32 mouse cellular contexts compared by ENCODE assay signal in the genomic region with DNA sequence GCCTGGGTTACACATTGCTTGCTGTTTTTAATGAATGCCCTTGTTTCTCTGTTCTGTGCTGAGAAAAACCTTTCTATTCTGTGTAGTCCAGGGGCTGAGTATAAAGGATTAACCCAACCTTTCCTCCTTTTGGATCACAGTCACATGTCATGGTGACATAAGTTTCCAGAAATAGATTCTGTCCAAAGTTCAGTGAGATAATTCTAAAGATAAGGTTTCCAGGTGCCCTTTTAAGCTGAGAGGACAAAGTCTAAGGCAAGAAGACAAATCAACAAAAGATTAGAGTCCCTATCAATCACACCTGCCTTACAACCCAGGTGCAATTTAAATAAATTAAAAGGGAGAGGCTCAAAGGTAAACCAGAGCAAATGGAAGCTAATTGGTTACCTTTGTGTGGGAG. TPM values are rescaled to one million over a fixed set of nuclear protein-coding genes. Genes with fewer than 3 reads are reported as not detected.
A peak's percentile ranks its signal among the peaks of the same experiment; 100 is the strongest.
DNase-seq lines count a peak whose midpoint lies in the region; ATAC-seq and TF ChIP-seq lines count a peak whose summit lies in the region.
"Had no signal": no experiment of that assay in that cellular context is flagged by ENCODE, and none has a peak within 500 bp of the region (broad histone marks: within the 10 kb centered on the region; RNA-seq: fewer than 3 reads in every experiment).

No protein-coding gene starts in this region.

- H3K27me3 ChIP-seq in intestine, embryonic 15.5 days (replicated peaks): no peaks in the 10 kb centered on the region
- no peaks in the 10 kb centered on the region for H3K27me3 ChIP-seq in intestine, embryonic 16.5 days (replicated peaks; ENCODE audit: control insufficient read depth, insufficient read depth, low read length)
- H3K27me3 ChIP-seq in small intestine, adult 2 months (ENCODE audit: control insufficient read depth, insufficient read depth, low read length): no peaks in the 10 kb centered on the region
- H3K27me3 ChIP-seq in stomach, embryonic 16.5 days (ENCODE audit: control insufficient read depth, insufficient read depth, low read length): no peaks in the 10 kb centered on the region
- H3K27me3 ChIP-seq in heart, embryonic 11.5 days (ENCODE audit: control insufficient read depth, insufficient read depth, low read length): no peaks in the 10 kb centered on the region
- no peaks in the 10 kb centered on the region for H3K27me3 ChIP-seq in neural tube, embryonic 15.5 days (replicated peaks)
- H3K27me3 ChIP-seq: embryonic facial prominence, embryonic 13.5 days; forebrain, embryonic 12.5 days; forebrain, embryonic 15.5 days; hindbrain, embryonic 12.5 days had no signal

- ATAC-seq in intestine, embryonic 15.5 days: peak; percentile 94
- peak; percentile 94 for ATAC-seq in intestine, embryonic 16.5 days
- ATAC-seq in stomach, embryonic 16.5 days (ENCODE audit: insufficient read depth, low FRiP score): peak; percentile 91
- ATAC-seq in heart, embryonic 11.5 days (replicated peaks; ENCODE audit: insufficient number of reproducible peaks, low FRiP score, low TSS enrichment): no peak
- no peak for ATAC-seq in neural tube, embryonic 15.5 days (ENCODE audit: low FRiP score)
- ATAC-seq: activated CD4-positive, CD25-positive, alpha-beta regulatory T cell, adult 4 months; CD4-positive, CD25-positive, alpha-beta regulatory T cell, adult 4 months; forebrain, embryonic 15.5 days had no signal

- H3K36me3 ChIP-seq in intestine, embryonic 15.5 days: no peaks in the 10 kb centered on the region
- no peaks in the 10 kb centered on the region for H3K36me3 ChIP-seq in intestine, embryonic 16.5 days (ENCODE audit: control insufficient read depth, insufficient read depth, low read length)
- H3K36me3 ChIP-seq in small intestine, adult 2 months (ENCODE audit: control insufficient read depth, insufficient read depth, low read length): no peaks in the 10 kb centered on the region
- no peaks in the 10 kb centered on the region for H3K36me3 ChIP-seq in stomach, embryonic 16.5 days (ENCODE audit: control insufficient read depth, insufficient read depth, low read length)
- no peaks in the 10 kb centered on the region for H3K36me3 ChIP-seq in heart, embryonic 11.5 days (ENCODE audit: control insufficient read depth, insufficient read depth, low read length)
- no peaks in the 10 kb centered on the region for H3K36me3 ChIP-seq in neural tube, embryonic 15.5 days
- H3K36me3 ChIP-seq: embryonic facial prominence, embryonic 10.5 days; embryonic facial prominence, embryonic 13.5 days; forebrain, embryonic 12.5 days; forebrain, embryonic 15.5 days; heart, embryonic 10.5 days; hindbrain, embryonic 12.5 days had no signal

- no peak overlapping the region for H3K9ac ChIP-seq in intestine, embryonic 15.5 days
- H3K9ac ChIP-seq in intestine, embryonic 16.5 days (ENCODE audit: low read depth, low read length): no peak overlapping the region
- H3K9ac ChIP-seq in stomach, embryonic 16.5 days (ENCODE audit: low read length): no peak overlapping the region
- H3K9ac ChIP-seq in heart, embryonic 11.5 days (ENCODE audit: low read depth, low read length): no peak overlapping the region
- H3K9ac ChIP-seq in neural tube, embryonic 15.5 days (replicated peaks): no peak overlapping the region
- H3K9ac ChIP-seq: embryonic facial prominence, embryonic 13.5 days; forebrain, embryonic 12.5 days; forebrain, embryonic 15.5 days; hindbrain, embryonic 12.5 days had no signal

- TF ChIP-seq CTCF in small intestine, adult 2 months (IDR thresholded peaks at IDR 0.05; ENCODE audit: extremely low read depth, insufficient read length, insufficient replicate concordance, low read depth, low read length): no peak

- no peak overlapping the region for H3K4me2 ChIP-seq in intestine, embryonic 15.5 days (replicated peaks)
- H3K4me2 ChIP-seq in intestine, embryonic 16.5 days (ENCODE audit: low read depth, low read length): no peak overlapping the region
- no peak overlapping the region for H3K4me2 ChIP-seq in stomach, embryonic 16.5 days (ENCODE audit: low read depth, low read length)
- no peak overlapping the region for H3K4me2 ChIP-seq in heart, embryonic 11.5 days
- H3K4me2 ChIP-seq in neural tube, embryonic 15.5 days: no peak overlapping the region
- H3K4me2 ChIP-seq: embryonic facial prominence, embryonic 13.5 days; forebrain, embryonic 12.5 days; forebrain, embryonic 15.5 days; hindbrain, embryonic 12.5 days had no signal

- H3K4me3 ChIP-seq in intestine, embryonic 15.5 days (replicated peaks): no peak overlapping the region
- H3K4me3 ChIP-seq in intestine, embryonic 16.5 days (ENCODE audit: low read length): no peak overlapping the region
- no peak overlapping the region for H3K4me3 ChIP-seq in small intestine, adult 2 months (ENCODE audit: low read depth, low read length)
- no peak overlapping the region for H3K4me3 ChIP-seq in stomach, embryonic 16.5 days (replicated peaks; ENCODE audit: low read length)
- no peak overlapping the region for H3K4me3 ChIP-seq in heart, embryonic 11.5 days (ENCODE audit: low read depth, low read length)
- H3K4me3 ChIP-seq in neural tube, embryonic 15.5 days (replicated peaks): no peak overlapping the region
- H3K4me3 ChIP-seq: embryonic facial prominence, embryonic 10.5 days; embryonic facial prominence, embryonic 13.5 days; erythroblast, embryonic 14.5 days; forebrain, embryonic 12.5 days; forebrain, embryonic 15.5 days; heart, adult 2 months; heart, embryonic 10.5 days; hindbrain, embryonic 12.5 days had no signal

- peak overlapping the region; percentile 67; the same call in 1 of the 2 replicates for H3K27ac ChIP-seq in intestine, embryonic 15.5 days
- peak overlapping the region; percentile 77 for H3K27ac ChIP-seq in intestine, embryonic 16.5 days (ENCODE audit: low read length)
- H3K27ac ChIP-seq in small intestine, adult 2 months (ENCODE audit: insufficient read depth, low read depth, low read length): peak overlapping the region; percentile 83
- peak overlapping the region; percentile 46 for H3K27ac ChIP-seq in stomach, embryonic 16.5 days (ENCODE audit: low read length)
- no peak overlapping the region for H3K27ac ChIP-seq in heart, embryonic 11.5 days (ENCODE audit: low read depth, low read length)
- H3K27ac ChIP-seq in neural tube, embryonic 15.5 days (replicated peaks): no peak overlapping the region
- H3K27ac ChIP-seq: embryonic facial prominence, embryonic 10.5 days; embryonic facial prominence, embryonic 13.5 days; forebrain, embryonic 12.5 days; forebrain, embryonic 15.5 days; heart, adult 2 months; heart, embryonic 10.5 days; hindbrain, embryonic 12.5 days had no signal

- no peak for DNase-seq in heart, adult 11 months
- DNase-seq in urinary bladder, postnatal 14 days (ENCODE audit: low spot score): no peak
- DNase-seq: adrenal gland, adult 8-10 months; adrenal gland, postnatal 25 days; cerebellum, adult 11-12 months; cerebellum, adult 8-10 months; cerebellum, postnatal 10 days; cerebellum, postnatal 36 days; embryo, embryonic 11 days; gastrocnemius, postnatal 25 days; heart, adult 2 months had no signal

- TF ChIP-seq POLR2A in small intestine, adult 2 months (IDR thresholded peaks at IDR 0.05; ENCODE audit: low read depth, low read length): no peak

- no peaks in the 10 kb centered on the region for H3K9me3 ChIP-seq in intestine, embryonic 15.5 days
- H3K9me3 ChIP-seq in intestine, embryonic 16.5 days (ENCODE audit: control insufficient read depth, low read length): no peaks in the 10 kb centered on the region
- no peaks in the 10 kb centered on the region for H3K9me3 ChIP-seq in stomach, embryonic 16.5 days (replicated peaks; ENCODE audit: control insufficient read depth, low read length)
- no peaks in the 10 kb centered on the region for H3K9me3 ChIP-seq in heart, embryonic 11.5 days (replicated peaks; ENCODE audit: control insufficient read depth, low read length)
- no peaks in the 10 kb centered on the region for H3K9me3 ChIP-seq in neural tube, embryonic 15.5 days (replicated peaks)
- H3K9me3 ChIP-seq: embryonic facial prominence, embryonic 10.5 days; embryonic facial prominence, embryonic 13.5 days; forebrain, embryonic 12.5 days; forebrain, embryonic 15.5 days; heart, embryonic 10.5 days; hindbrain, embryonic 12.5 days had no signal

- no peaks in the 10 kb centered on the region for H3K4me1 ChIP-seq in intestine, embryonic 15.5 days (replicated peaks)
- no peaks in the 10 kb centered on the region for H3K4me1 ChIP-seq in intestine, embryonic 16.5 days (ENCODE audit: control insufficient read depth, insufficient read depth, low read length)
- peaks cover 8% of the 10 kb centered on the region; the same call in 1 of the 2 replicates for H3K4me1 ChIP-seq in small intestine, adult 2 months (ENCODE audit: control insufficient read depth, insufficient read depth, insufficient read length, low read length)
- H3K4me1 ChIP-seq in stomach, embryonic 16.5 days (ENCODE audit: control insufficient read depth, insufficient read depth, low read length): no peaks in the 10 kb centered on the region
- H3K4me1 ChIP-seq in heart, embryonic 11.5 days (ENCODE audit: control insufficient read depth, insufficient read depth, low read length): no peaks in the 10 kb centered on the region
- no peaks in the 10 kb centered on the region for H3K4me1 ChIP-seq in neural tube, embryonic 15.5 days
- H3K4me1 ChIP-seq: embryonic facial prominence, embryonic 10.5 days; embryonic facial prominence, embryonic 13.5 days; forebrain, embryonic 12.5 days; forebrain, embryonic 15.5 days; heart, embryonic 10.5 days; hindbrain, embryonic 12.5 days had no signal

RNA-seq across cellular contexts. Expression of a gene that starts 7.1 kb away (rescaled TPM):
- not detected in 2 replicates for polyA plus RNA-seq in intestine, embryonic 15.5 days (2015; fragmentation: Nextera tagmentation; extraction: Ambion mirVana)
- not detected in 2 replicates for polyA plus RNA-seq in intestine, embryonic 16.5 days (2015; fragmentation: Nextera tagmentation; extraction: Ambion mirVana)
- polyA plus RNA-seq in small intestine, adult 2 months (2012; rRNA removed): not detected in 2 replicates
- polyA plus RNA-seq in stomach, embryonic 16.5 days (2015; fragmentation: Nextera tagmentation; extraction: Ambion mirVana): not detected in 2 replicates
- not detected in 2 replicates for polyA plus RNA-seq in heart, embryonic 11.5 days (2014; fragmentation: Nextera tagmentation; extraction: Ambion mirVana)
- not detected in 2 replicates for polyA plus RNA-seq in neural tube, embryonic 15.5 days (2015; fragmentation: Nextera tagmentation; extraction: Ambion mirVana)
- polyA plus RNA-seq: activated CD4-positive, CD25-positive, alpha-beta regulatory T cell, adult 4 months; brain, embryonic 14.5 days; CD4-positive, CD25-positive, alpha-beta regulatory T cell, adult 4 months; cortical plate, adult 2 months; embryonic facial prominence, embryonic 10.5 days; embryonic facial prominence, embryonic 13.5 days; erythroblast, embryonic 14.5 days; forebrain, embryonic 12.5 days; forebrain, embryonic 15.5 days; gonadal fat pad, adult 2 months; heart, adult 2 months; heart, embryonic 10.5 days; heart, embryonic 14.5 days; heart, postnatal 0 days; hindbrain, embryonic 12.5 days had no signal

RNA-seq across cellular contexts. Expression of a gene that starts 26.5 kb away (rescaled TPM):
- polyA plus RNA-seq in intestine, embryonic 15.5 days (2015; fragmentation: Nextera tagmentation; extraction: Ambion mirVana): not detected in 2 replicates
- polyA plus RNA-seq in intestine, embryonic 16.5 days (2015; fragmentation: Nextera tagmentation; extraction: Ambion mirVana): not detected in 2 replicates
- polyA plus RNA-seq in small intestine, adult 2 months (2012; rRNA removed): not detected in 2 replicates
- 4.7 and 6.8 TPM in 2 replicates for polyA plus RNA-seq in stomach, embryonic 16.5 days (2015; fragmentation: Nextera tagmentation; extraction: Ambion mirVana)
- polyA plus RNA-seq in heart, embryonic 11.5 days (2014; fragmentation: Nextera tagmentation; extraction: Ambion mirVana): not detected in 2 replicates
- polyA plus RNA-seq in neural tube, embryonic 15.5 days (2015; fragmentation: Nextera tagmentation; extraction: Ambion mirVana): 0.08 and 0.11 TPM in 2 replicates
- polyA plus RNA-seq: activated CD4-positive, CD25-positive, alpha-beta regulatory T cell, adult 4 months; C2C12; embryonic facial prominence, embryonic 10.5 days; erythroblast, embryonic 14.5 days; forebrain, embryonic 12.5 days; forebrain, embryonic 15.5 days; gonadal fat pad, adult 2 months; heart, adult 2 months; heart, embryonic 10.5 days; heart, embryonic 14.5 days; heart, postnatal 0 days; hindbrain, embryonic 12.5 days had no signal

Comparison
In these comparisons a context has a peak if more than half of its experiments do, and no peak if none do; other contexts are left out.
1. ATAC-seq: peak in intestine, embryonic 15.5 days (single experiment), intestine, embryonic 16.5 days (single experiment) and stomach, embryonic 16.5 days (single experiment); none in heart, embryonic 11.5 days (single experiment) and neural tube, embryonic 15.5 days (single experiment).
2. H3K27ac ChIP-seq: peak in intestine, embryonic 15.5 days (single experiment), intestine, embryonic 16.5 days (single experiment), small intestine, adult 2 months (single experiment) and stomach, embryonic 16.5 days (single experiment); none in heart, embryonic 11.5 days (single experiment) and neural tube, embryonic 15.5 days (single experiment).